Mouse (Mus musculus) MEL (cell line): Measurements from ENCODE around the gene Cat. TPM values are rescaled to one million over a fixed set of nuclear protein-coding genes. Genes with fewer than 3 reads are reported as not detected.

Source experiments
- DNase-seq: peaks from one replicate; pipeline ENCODE4 v3.0.0; 2011; ENCODE audit warnings: low read depth, low spot score
- H3K27ac ChIP-seq: 2 replicates; pipeline ENCODE4 v1.5.1; 2012; ENCODE audit warnings: low read depth, mild to moderate bottlenecking, control low read depth, low read length, moderate library complexity; ENCODE audit not compliant: control insufficient read depth
- H3K27me3 ChIP-seq, 2 experiments: fragments of 150-350 bp in 1 of 2; sonication (generic) in 1 of 2; 2 replicates each; pipeline ENCODE4 v1.6.1; 2012; ENCODE audit warnings: low read length in 2 of 2, mild to moderate bottlenecking in 2 of 2, improper control_type of control experiment in 1 of 2, moderate library complexity in 1 of 2; ENCODE audit not compliant: insufficient read depth in 2 of 2, control insufficient read depth in 1 of 2
- H3K36me3 ChIP-seq, 2 experiments: 2 replicates each; pipeline ENCODE4 v1.6.1; 2012 to 2014; ENCODE audit warnings: low read length in 2 of 2, improper control_type of control experiment in 1 of 2, inconsistent platforms in 1 of 2, mild to moderate bottlenecking in 1 of 2; ENCODE audit not compliant: insufficient read depth in 2 of 2, control insufficient read depth in 1 of 2
- H3K4me1 ChIP-seq, 2 experiments: fragments of 150-350 bp in 1 of 2; sonication (generic) in 1 of 2; 2 replicates each; pipeline ENCODE4 v1.6.1; 2012; ENCODE audit warnings: low read length in 2 of 2, improper control_type of control experiment in 1 of 2, mild to moderate bottlenecking in 1 of 2; ENCODE audit not compliant: insufficient read depth in 2 of 2, control insufficient read depth in 1 of 2
- H3K4me3 ChIP-seq, 2 experiments: fragments of 150-350 bp in 1 of 2; sonication (generic) in 1 of 2; 2 replicates each; pipeline ENCODE4 v1.5.1; 2012; ENCODE audit warnings: low read depth in 2 of 2, low read length in 2 of 2, mild to moderate bottlenecking in 2 of 2, moderate library complexity in 2 of 2, control low read depth in 1 of 2, improper control_type of control experiment in 1 of 2; ENCODE audit not compliant: control insufficient read depth in 1 of 2, insufficient read depth in 1 of 2
- H3K79me2 ChIP-seq: 2 replicates; pipeline ENCODE4 v1.6.1; 2012; ENCODE audit warnings: mild to moderate bottlenecking, low read length, moderate library complexity; ENCODE audit not compliant: control insufficient read depth, poor library complexity, insufficient read depth
- H3K9ac ChIP-seq: 2 replicates; pipeline ENCODE4 v1.6.1; 2012; ENCODE audit warnings: low read depth, mild to moderate bottlenecking, control low read depth, low read length, moderate library complexity; ENCODE audit not compliant: control insufficient read depth, poor library complexity, severe bottlenecking
- H3K9me3 ChIP-seq: fragments of 150-350 bp; sonication (generic); replicated peaks from 2 replicates; pipeline ENCODE4 v1.6.1; 2012; ENCODE audit warnings: mild to moderate bottlenecking, low read length, improper control_type of control experiment, moderate library complexity; ENCODE audit not compliant: insufficient read depth
- CHD2 ChIP-seq: IDR thresholded peaks from 2 replicates; pipeline ENCODE4 v1.6.1; 2011; ENCODE audit warnings: low read length, improper control_type of control experiment
- E2F4 ChIP-seq: IDR thresholded peaks from 2 replicates; pipeline ENCODE4 v1.6.1; 2011; ENCODE audit warnings: low read depth, low read length, improper control_type of control experiment, borderline replicate concordance
- ETS1 ChIP-seq: IDR thresholded peaks from 2 replicates; pipeline ENCODE4 v1.6.1; 2012; ENCODE audit warnings: low read depth, mild to moderate bottlenecking, inconsistent platforms, low read length, improper control_type of control experiment, moderate library complexity
- GABPA ChIP-seq: IDR thresholded peaks from 2 replicates; pipeline ENCODE4 v1.6.1; 2012; ENCODE audit warnings: low read depth, mild to moderate bottlenecking, inconsistent platforms, low read length, improper control_type of control experiment, moderate library complexity
- GATA1 ChIP-seq: IDR thresholded peaks from 2 replicates; pipeline ENCODE4 v1.6.1; 2011; ENCODE audit warnings: low read depth, low read length, improper control_type of control experiment
- HCFC1 ChIP-seq: IDR thresholded peaks from 2 replicates; pipeline ENCODE4 v1.6.1; 2012; ENCODE audit warnings: low read depth, mild to moderate bottlenecking, inconsistent platforms, low read length, improper control_type of control experiment, moderate library complexity
- KAT2A ChIP-seq: conservative IDR thresholded peaks from 2 replicates; pipeline ENCODE4 v1.6.1; 2012; ENCODE audit warnings: low read depth, low read length, improper control_type of control experiment, inconsistent platforms
- MEF2A ChIP-seq: IDR thresholded peaks from 2 replicates; pipeline ENCODE4 v1.6.1; 2014; ENCODE audit warnings: low read depth, mild to moderate bottlenecking, inconsistent platforms, low read length, improper control_type of control experiment; ENCODE audit not compliant: poor library complexity, insufficient replicate concordance, severe bottlenecking; ENCODE audit errors: extremely low read depth
- MXI1 ChIP-seq: IDR thresholded peaks from 2 replicates; pipeline ENCODE4 v1.6.1; 2011; ENCODE audit warnings: mild to moderate bottlenecking, low read depth, low read length, improper control_type of control experiment
- NELFE ChIP-seq: IDR thresholded peaks from 2 replicates; pipeline ENCODE4 v1.6.1; 2011; ENCODE audit warnings: low read depth, low read length, improper control_type of control experiment
- NRF1 ChIP-seq: IDR thresholded peaks from 2 replicates; pipeline ENCODE4 v1.6.1; 2014; ENCODE audit warnings: low read depth, mild to moderate bottlenecking, inconsistent platforms, low read length, improper control_type of control experiment, moderate library complexity; ENCODE audit not compliant: poor library complexity, insufficient read depth, severe bottlenecking
- POLR2A ChIP-seq, 2 experiments: IDR thresholded peaks; 2 replicates each; pipeline ENCODE4 v1.6.1; 2011 to 2012; ENCODE audit warnings: low read length in 2 of 2, mild to moderate bottlenecking in 2 of 2, control low read depth in 1 of 2, improper control_type of control experiment in 1 of 2, low read depth in 1 of 2, moderate library complexity in 1 of 2; ENCODE audit not compliant: control insufficient read depth in 1 of 2, insufficient read depth in 1 of 2, poor library complexity in 1 of 2
- POLR2AphosphoS2 ChIP-seq: IDR thresholded peaks from 2 replicates; pipeline ENCODE4 v1.6.1; 2011; ENCODE audit warnings: low read length, improper control_type of control experiment
- POLR2AphosphoS5 ChIP-seq: IDR thresholded peaks from 2 replicates; pipeline ENCODE4 v1.6.1; 2012; ENCODE audit warnings: low read depth, borderline replicate concordance, mild to moderate bottlenecking, inconsistent platforms, low read length, moderate library complexity, mixed read lengths
- RAD21 ChIP-seq: IDR thresholded peaks from 2 replicates; pipeline ENCODE4 v1.6.1; 2011; ENCODE audit warnings: mild to moderate bottlenecking, low read depth, low read length, improper control_type of control experiment
- RCOR1 ChIP-seq: IDR thresholded peaks from 2 replicates; pipeline ENCODE4 v1.6.1; 2012; ENCODE audit warnings: low read depth, mild to moderate bottlenecking, inconsistent platforms, low read length, improper control_type of control experiment
- SIN3A ChIP-seq: IDR thresholded peaks from 2 replicates; pipeline ENCODE4 v1.6.1; 2012; ENCODE audit warnings: low read length, improper control_type of control experiment, inconsistent platforms
- TAL1 ChIP-seq: IDR thresholded peaks from 2 replicates; pipeline ENCODE4 v1.6.1; 2012; ENCODE audit warnings: mild to moderate bottlenecking, inconsistent platforms, low read length, moderate library complexity, mixed read lengths
- TBP ChIP-seq: IDR thresholded peaks from 2 replicates; pipeline ENCODE4 v1.8.0; 2011; ENCODE audit warnings: low read depth, low read length, improper control_type of control experiment
- TCF12 ChIP-seq: IDR thresholded peaks from 2 replicates; pipeline ENCODE4 v1.6.1; 2014; ENCODE audit warnings: low read depth, mild to moderate bottlenecking, inconsistent platforms, low read length, improper control_type of control experiment, moderate library complexity
- ZKSCAN1 ChIP-seq: IDR thresholded peaks from 2 replicates; pipeline ENCODE4 v1.6.1; 2012; ENCODE audit warnings: low read depth, mild to moderate bottlenecking, inconsistent platforms, low read length, improper control_type of control experiment, moderate library complexity
- ZMIZ1 ChIP-seq: IDR thresholded peaks from 2 replicates; pipeline ENCODE4 v1.6.1; 2012; ENCODE audit warnings: low read depth, mild to moderate bottlenecking, inconsistent platforms, low read length, improper control_type of control experiment, moderate library complexity
- ZNF384 ChIP-seq: IDR thresholded peaks from 2 replicates; pipeline ENCODE4 v1.6.1; 2012; ENCODE audit warnings: low read depth, mild to moderate bottlenecking, inconsistent platforms, low read length, improper control_type of control experiment
- polyA plus RNA-seq, 2 experiments: library from polyadenylated mRNA; stranded (reverse) in 1 of 2; unstranded in 1 of 2; fragments of >175 nt in 1 of 2; fragments of >200 nt in 1 of 2; gene quantifications; 2 replicates each; pipeline versions ENCODE4 v1.2.1 to v1.2.4; 2012; ENCODE audit warnings: low replicate concordance in 2 of 2, low read depth in 1 of 2; ENCODE audit not compliant: insufficient read length in 2 of 2, insufficient read depth in 1 of 2, missing spikeins in 1 of 2
- total RNA-seq: library from RNA; depleted of rRNA; stranded (reverse); fragments of 300-350 nt; gene quantifications from 2 replicates; pipeline ENCODE4 v1.2.3, GENCODE M21; 2012

Cat gene
- total and polyA plus RNA-seq, 3 experiments = 36.4 to 82.0 (median 74.3) TPM

- no peak overlapping the region for H3K9ac ChIP-seq
- H3K9me3 ChIP-seq = no peaks in the 10 kb centered on the region
- no peaks in the 10 kb centered on the region for H3K79me2 ChIP-seq
- TF ChIP-seq TAL1 (no peak), ETS1 (no peak), NRF1 (no peak), MXI1 (no peak), GABPA (no peak)
- H3K27ac ChIP-seq = no peak overlapping the region
- no peak overlapping the region for H3K4me3 ChIP-seq
- H3K27me3 ChIP-seq = peaks cover 6 to 9% of the 10 kb centered on the region in 2 experiments; a peak in 3 of 4 replicates
- H3K36me3 ChIP-seq = no peaks in the 10 kb centered on the region
- H3K4me1 ChIP-seq = no peaks in the 10 kb centered on the region; a peak in 1 of 4 replicates
- DNase-seq = peak; percentile 38
These were observed 64.1 kb downstream of the Cat start for GRCm38 (mm10) chr2:103420650-103421507.

- TF ChIP-seq GABPA = no peak
- TF ChIP-seq NELFE = no peak
- TF ChIP-seq GATA1 = no peak
- no peak for TF ChIP-seq POLR2A (IDR thresholded peaks at IDR 0.05; ENCODE audit: control insufficient read depth in 1 of 2, insufficient read depth in 1 of 2, low read depth in 1 of 2, low read length in 2 of 2, poor library complexity in 1 of 2)
- no peak for TF ChIP-seq ZKSCAN1
- TF ChIP-seq ZNF384 = no peak
- no peak for TF ChIP-seq MEF2A
- TF ChIP-seq KAT2A = no peak
- TF ChIP-seq MXI1 = no peak
- no peak for TF ChIP-seq POLR2AphosphoS2
- no peak for TF ChIP-seq RCOR1
- no peak for TF ChIP-seq POLR2AphosphoS5
- no peak for TF ChIP-seq TCF12
- no peak for TF ChIP-seq TBP
- TF ChIP-seq E2F4 = no peak
- no peak for TF ChIP-seq CHD2
- no peak for TF ChIP-seq HCFC1
- TF ChIP-seq SIN3A = no peak
- TF ChIP-seq RAD21 = no peak
- no peak for TF ChIP-seq ZMIZ1
- no peaks in the 10 kb centered on the region for H3K79me2 ChIP-seq
- H3K9ac ChIP-seq = no peak overlapping the region
- no peak overlapping the region for H3K4me3 ChIP-seq
- peaks cover 0 to 9% of the 10 kb centered on the region in 2 experiments; a peak in 2 of 4 replicates for H3K36me3 ChIP-seq
- peaks cover 0 to 8% of the 10 kb centered on the region in 2 experiments; a peak in 2 of 4 replicates for H3K4me1 ChIP-seq
- H3K9me3 ChIP-seq = no peaks in the 10 kb centered on the region
- H3K27me3 ChIP-seq = peaks cover 2 to 5% of the 10 kb centered on the region in 2 experiments; a peak in 2 of 4 replicates
- no peak overlapping the region for H3K27ac ChIP-seq
- DNase-seq = no peak
These were observed 69.2 kb downstream of the Cat start for GRCm38 (mm10) chr2:103415774-103416173.
